Mouse (Mus musculus): ENCODE measurements around the gene Ndufb3.
A peak's percentile ranks its signal among the peaks of the same experiment; 100 is the strongest.
"Not testable (repeated sequence)": the region's sequence is repeated elsewhere in the genome, so short reads cannot be mapped to it uniquely, and the experiment has no call there.

The Ndufb3 gene

DNA sequence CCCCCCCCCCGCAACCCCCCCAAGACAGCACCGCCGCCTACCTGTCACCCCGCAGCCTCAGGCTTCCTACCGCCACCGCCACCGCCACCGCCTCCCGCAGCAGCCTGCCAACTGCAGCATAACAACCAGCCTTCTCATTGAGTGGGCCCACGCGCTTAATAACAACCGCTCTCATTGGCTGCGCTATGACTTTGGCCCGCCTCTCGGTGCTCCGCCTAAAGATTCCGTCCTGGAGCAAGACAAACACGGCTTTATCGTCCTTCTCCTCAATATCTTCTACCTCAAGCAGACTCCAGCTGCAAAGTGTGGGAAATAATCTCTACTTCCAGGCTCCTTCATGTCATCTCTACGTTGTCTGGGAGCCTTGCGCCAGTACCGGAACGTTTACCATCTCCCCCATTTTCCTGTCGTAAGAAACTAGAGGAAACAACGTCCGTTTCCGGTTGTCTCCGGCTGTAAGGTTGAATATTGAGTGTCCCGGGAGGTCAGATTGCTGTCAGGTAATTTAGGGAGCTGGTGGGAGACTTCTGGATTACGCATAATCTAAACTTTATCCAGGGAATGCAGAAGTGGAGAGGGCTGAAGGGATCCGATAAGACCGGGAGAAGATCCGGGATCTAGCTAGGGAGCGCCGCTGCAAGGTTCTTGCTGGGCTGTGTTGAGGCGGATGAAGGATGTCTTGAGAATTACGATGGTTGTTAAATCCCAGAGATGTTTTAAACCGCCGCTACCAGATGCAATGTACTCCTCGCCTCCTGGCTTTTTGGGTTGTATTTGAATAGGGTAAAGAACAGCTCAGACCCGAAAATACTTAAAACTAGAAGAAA, at the start of gene Ndufb3, which contains the start of gene Fam126b:
Gene Ndufb3 (plus strand): TSS at position 214 of the 827 bp plus-strand sequence.
Gene Fam126b (minus strand): TSS at position 153 of the 827 bp plus-strand sequence.
- DNase-seq (ENCODE audit: low spot score in 2 of 2): peak; percentile 86 to 93

DNA sequence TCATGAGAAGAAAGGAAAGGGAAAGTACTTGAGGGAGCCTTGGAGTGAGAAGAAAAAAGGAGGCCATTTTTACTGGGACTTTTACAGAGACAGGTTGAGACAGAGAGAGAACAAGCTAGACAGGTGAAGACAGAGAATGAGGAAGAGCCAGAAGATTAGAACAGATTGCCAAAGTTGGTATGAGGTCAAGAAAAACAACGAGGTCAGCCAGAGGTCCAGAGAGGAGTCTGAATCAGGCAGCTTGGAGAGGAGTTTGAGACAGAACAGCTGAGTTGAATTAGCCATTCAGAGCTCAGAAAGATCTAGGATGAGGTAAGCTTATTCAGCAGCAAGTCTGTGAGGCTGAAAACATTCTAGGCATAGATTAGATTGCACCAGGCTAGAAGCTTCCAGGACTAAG, 44.8 kb upstream of the Ndufb3 start:
- no peak for DNase-seq (ENCODE audit: low spot score in 2 of 2)

DNA sequence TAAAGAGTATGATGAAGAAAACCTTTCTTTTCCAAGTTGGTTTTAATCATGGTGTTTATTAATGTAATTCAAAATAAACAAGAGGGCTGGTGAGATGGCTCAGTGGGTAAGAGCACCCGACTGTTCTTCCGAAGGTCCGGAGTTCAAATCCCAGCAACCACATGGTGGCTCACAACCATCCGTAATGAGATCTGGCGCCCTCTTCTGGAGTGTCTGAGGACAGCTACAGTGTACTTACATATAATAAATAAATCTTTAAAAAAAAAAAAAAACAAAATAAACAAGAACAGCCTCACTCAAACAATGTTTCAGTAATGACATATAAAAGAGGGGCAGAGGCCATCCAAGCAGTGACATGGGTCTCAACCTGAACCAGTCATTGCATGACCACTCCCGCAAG, 25.8 kb upstream of the Ndufb3 start:
- not testable (repeated sequence) for DNase-seq (ENCODE audit: low spot score in 2 of 2)

DNA sequence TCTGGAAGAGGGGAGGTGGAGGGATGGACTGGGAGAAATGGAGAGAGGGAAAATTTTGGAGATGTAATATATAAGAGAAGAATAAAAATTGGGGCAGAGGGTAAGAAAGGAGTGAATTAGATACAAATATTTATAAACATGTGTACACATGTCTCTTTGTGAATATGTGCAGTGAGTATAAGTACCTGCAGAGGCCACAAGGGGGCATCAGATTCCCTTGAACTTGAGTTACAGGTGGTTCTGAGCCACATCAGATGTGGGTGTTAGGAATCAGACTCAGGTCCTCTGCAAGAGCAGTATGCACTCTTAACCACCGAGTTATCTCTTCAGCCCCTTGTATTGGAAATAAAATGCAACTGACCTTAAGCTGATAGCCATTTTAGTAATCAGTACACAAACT, 23.7 kb upstream of the Ndufb3 start:
- DNase-seq (ENCODE audit: low spot score in 2 of 2): peak; percentile 51 to 74

DNA sequence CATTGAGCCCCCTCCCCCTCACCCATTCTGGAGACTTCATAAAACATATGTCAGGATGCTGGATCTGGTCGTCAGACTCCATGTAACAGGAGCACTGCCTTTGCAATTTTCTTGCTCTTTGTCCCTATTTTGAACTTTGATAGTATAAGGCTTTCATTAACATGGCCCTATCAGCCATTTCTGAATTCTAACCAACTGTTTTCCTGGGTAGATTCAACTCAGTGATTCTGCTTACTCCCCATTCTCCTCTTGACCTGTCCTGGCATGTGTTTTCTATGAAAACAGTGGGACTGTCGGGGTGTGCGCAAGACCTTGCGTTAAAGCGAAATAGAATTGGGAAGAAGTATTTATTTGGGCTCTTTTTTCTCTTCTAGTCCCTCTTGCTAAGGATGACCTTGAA, 21.2 kb upstream of the Ndufb3 start:
- DNase-seq (ENCODE audit: low spot score in 2 of 2): no peak

DNA sequence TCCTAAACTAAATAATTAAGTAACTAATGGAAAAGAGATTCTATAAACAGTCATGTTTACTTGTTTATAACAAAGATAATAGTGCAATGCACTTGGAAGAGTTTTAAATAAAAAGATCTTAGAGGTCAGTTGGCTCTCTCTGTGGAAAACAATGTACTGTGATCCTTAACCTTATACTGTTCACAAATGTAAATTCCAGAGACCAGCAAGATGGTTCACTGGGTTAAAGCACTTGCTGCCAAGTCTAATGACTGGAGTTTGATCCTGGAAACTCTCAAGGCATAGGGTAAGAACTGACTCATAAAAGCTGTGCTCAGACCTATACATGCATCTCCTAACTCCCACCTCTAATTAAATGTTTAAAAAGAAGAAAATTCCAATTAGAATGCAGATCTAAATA, 19.6 kb upstream of the Ndufb3 start:
- DNase-seq (ENCODE audit: low spot score in 2 of 2): no peak

DNA sequence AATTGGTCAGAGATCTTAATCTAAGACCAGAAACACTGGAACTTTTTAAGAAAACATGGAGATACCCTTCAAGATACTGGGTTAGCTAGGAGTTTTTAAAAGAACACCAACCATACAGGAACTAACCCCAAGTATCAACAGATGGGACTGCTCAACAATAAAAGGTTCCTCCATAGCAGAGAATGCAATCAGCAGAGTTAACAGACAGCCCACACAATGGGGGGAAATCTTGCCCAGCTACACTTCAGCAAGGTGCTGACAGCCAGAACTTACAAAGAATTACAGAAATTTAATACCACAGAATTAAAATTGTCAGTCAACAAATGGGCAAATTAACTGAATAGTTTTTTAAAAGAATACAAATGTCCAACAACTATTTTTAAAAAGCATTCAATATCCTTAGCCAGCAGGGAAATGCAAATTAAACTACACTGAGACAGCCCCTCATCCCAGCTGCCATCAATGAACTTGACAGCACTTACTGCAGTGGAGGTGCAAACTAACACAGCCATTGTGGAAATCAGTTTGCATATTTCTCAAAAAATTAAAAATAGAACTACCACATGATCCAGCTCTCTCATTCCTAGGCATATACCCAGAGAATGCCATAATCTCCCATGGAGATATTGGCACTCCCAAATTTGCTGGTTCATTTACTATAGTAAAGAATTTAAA, 17.6 kb upstream of the Ndufb3 start:
- no peak for DNase-seq (ENCODE audit: low spot score in 2 of 2)

DNA sequence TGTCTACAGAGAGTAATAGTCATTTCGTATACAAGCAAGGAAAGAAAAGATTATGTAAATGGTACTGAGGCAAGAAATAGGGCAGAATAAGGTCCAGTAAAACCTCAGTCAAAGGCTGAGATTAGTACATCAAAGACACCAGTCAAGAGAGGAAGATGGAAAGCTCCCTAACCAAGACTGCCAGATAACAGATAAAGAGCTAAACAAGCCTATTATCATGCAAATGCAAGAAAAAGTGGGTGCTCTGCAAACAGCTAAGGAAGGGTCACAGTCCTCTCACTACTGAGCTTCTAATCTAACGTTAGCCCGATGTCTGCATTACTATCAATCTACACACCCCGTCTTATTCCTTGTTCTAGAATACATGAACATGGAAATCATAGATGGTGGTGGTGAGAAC, 15.7 kb upstream of the Ndufb3 start:
- DNase-seq (ENCODE audit: low spot score in 2 of 2): no peak

DNA sequence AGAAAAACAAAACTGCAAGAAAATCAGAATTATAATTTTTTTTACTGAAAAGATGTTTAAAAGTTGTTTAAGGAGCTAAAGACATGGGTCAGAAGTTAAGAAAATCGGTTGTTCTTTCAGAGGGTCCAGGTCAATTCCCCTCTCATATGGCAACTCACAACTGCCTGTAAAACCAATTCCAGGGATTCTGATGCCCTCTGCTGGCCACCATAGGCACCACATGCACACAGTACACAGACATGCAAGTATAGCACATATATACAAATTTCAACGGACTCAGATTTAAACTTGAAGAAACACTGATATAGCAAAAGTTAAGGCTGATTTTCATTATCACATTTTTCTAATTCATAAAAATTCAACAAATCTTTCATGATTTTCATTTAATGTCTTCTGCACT, 7.0 kb upstream of the Ndufb3 start:
- peak; percentile 44 to 67 for DNase-seq (ENCODE audit: low spot score in 2 of 2)

DNA sequence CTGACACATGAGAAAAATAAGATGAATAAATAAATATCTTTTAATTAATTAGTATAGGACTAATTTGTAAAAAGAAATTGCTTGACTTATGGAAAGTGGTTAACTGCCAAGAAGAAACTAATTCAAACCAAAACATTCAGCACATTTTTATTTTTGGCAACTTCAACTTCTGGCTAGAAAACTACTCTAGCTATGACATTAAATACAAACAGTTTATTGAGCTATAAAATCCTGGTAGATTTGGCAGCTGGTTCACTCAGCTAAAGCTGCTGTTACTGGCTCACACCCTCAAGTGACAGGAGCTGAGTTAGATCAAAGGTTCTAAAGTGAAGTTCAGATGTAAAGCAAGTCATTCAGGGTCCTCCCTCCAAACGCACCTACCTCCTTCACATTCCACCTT, 3.6 kb upstream of the Ndufb3 start:
- DNase-seq (ENCODE audit: low spot score in 2 of 2): no peak

DNA sequence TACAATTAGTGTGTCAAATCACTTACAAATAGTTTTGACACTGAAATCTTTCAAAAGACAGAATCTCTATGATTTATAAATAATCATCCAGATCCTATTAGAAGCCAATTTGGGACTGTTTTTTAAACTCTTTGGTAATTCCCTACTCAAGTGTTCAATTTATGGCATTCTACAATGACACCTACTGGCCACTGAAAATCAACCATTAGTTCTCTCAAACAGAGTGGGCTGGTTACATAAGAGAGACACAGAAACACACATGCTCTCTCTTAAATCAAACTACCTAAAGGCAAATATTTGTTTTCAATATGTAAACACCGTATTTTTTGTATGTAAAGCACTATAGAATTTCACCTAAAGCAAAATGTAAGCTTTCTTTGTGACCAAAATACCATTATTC, 1.9 kb upstream of the Ndufb3 start:
- DNase-seq (ENCODE audit: low spot score in 2 of 2): no peak

DNA sequence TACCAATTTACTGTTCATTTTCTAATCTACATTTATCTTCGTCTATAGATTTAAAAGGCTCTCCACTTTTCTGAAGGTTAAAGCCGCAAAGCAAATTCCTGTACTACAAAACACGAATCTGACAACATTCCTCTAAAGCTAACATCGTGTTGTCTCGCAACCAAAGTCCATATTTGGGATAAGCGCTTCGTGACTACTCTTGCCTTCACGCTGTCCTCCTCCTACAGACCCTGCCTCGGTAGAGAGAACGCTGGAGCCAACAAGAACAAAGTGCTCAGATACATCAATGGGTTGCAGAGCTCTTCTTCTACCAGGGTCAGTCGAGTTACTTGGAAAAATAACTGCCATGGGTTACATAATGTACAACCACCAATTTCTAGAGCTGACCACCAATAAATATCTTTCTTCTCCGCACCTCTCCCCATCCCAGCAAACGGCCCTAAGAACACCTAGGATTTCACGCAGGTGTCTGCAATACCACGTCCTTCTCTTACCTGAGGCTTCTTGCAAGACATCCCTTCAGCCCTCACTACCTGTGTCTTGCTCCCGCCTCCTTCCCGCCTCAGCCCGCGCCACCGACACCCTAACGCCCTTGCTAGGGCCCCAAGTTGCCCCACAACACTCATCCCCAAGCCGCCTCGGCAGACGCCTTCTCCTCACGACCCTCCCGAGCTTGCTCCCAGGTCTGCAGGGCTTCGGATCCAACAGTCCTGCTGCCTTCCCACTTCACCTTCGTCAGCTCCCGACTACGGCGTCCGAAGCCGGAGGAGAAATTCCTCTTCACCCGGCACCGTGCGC, 612 bp upstream of the Ndufb3 start:
- DNase-seq (ENCODE audit: low spot score in 2 of 2): peak in 1 of 2 experiments; percentile 74

DNA sequence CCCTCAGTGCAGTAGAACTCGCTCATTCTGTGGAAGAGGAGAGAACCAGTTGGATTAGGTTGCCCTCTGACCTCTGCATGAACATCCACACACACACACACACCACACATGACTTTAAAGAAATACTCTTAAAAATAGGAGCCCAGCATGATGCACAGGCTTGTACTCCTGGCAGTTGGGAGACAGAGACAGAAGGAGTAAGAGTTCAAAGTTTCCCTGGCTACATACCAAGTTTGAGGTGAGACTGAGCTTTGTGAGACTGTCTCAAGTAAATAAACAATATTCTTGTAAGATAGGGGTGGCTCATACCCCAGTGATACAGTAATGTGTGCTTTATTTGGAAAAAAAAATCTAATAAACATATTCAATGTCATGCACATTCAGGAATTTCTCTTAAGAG, 1.3 kb downstream of the Ndufb3 start:
- no peak for DNase-seq (ENCODE audit: low spot score in 2 of 2)

DNA sequence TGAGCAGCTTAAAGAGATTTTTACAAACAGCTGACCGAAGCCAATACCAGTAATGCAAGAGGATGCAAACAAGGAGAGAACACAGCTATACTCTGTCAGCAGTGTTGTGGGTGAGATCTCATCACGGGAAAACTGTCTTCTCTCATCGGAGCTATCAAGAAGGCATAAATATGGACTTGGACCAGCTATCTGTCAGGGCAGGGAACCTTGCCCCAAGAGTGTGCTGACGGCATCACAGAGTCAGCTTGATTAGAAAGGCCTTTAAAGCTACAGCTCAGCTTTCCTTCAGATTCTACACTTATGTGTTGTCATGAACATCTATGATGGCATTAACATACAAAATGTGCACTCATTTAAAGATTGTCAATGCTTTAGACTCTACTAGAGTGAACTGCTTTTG, 16.5 kb downstream of the Ndufb3 start:
- no peak for DNase-seq (ENCODE audit: low spot score in 2 of 2)

DNA sequence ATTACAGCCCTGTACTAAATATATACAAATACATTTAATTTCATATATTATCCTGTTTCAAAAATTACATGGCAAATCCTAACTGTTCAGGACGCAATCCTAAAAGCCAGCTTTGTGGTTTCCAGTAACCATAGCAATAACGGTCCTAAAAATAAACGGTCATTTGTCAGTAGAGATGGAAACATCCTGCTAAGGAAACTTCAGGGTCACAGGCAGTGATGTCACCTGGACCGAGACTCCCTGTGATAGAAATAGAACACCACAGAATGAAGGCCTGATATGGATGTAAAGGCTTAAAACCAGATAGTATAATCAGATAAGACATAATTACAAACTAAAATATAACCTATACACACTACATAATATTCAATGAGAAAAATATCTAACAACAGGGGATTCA, 17.6 kb downstream of the Ndufb3 start:
- DNase-seq (ENCODE audit: low spot score in 2 of 2): no peak

DNA sequence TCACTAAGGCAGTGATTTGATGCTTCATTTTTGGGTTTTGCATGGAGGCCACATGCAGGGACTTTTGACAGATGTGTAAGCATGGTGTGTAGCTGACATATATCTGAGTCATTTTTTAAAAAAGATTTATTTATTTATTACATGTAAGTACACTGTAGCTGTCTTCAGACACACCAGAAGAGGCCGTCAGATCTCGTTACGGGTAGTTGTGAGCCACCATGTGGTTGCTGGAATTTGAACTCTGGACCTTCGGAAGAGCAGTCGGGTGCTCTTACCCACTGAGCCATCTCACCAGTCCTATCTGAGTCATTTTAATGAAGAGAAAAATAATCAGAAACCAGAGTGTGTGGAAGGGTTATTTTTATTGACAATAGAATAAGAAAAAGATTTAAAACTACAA, 23.4 kb downstream of the Ndufb3 start:
- not testable (repeated sequence) for DNase-seq (ENCODE audit: low spot score in 2 of 2)

DNA sequence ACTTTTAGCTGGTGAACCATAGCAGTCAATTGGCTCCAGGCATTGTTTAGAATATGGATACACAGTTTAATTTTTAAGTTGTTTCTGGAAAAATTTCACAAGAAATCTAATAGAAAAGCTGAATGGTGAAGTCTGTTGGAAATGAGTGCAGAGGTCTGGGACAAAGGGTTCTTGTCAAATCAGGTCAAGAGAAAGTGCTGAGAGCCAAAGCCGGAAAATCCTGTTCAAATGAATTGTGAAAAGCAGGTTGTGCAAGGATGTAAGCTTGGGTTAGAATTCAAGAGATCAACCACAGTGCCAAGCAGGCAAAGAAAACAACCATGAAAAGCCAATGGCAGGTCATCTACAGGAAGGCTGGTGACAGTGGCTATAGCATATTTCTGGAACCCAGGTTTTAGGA, 24.0 kb downstream of the Ndufb3 start:
- DNase-seq (ENCODE audit: low spot score in 2 of 2): no peak

DNA sequence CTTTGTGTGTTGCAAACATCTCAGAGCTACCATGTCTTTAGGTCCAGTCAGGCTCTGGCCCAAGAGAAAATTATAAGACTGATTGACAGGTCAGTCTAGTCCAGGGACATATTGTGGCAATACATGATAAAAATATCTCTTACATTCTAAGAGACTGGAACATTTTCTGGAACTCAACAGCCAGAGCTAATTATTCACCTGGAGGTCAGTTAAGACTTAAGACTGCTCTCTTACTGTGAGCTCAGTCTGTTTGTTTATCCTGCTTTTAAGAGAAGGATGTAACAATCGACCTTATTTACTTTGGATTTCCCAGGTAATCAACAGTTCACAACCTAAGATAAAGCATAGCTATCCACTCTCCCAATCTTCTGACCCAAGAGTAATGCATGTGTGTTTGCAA, 24.4 kb downstream of the Ndufb3 start:
- DNase-seq (ENCODE audit: low spot score in 2 of 2): no peak

DNA sequence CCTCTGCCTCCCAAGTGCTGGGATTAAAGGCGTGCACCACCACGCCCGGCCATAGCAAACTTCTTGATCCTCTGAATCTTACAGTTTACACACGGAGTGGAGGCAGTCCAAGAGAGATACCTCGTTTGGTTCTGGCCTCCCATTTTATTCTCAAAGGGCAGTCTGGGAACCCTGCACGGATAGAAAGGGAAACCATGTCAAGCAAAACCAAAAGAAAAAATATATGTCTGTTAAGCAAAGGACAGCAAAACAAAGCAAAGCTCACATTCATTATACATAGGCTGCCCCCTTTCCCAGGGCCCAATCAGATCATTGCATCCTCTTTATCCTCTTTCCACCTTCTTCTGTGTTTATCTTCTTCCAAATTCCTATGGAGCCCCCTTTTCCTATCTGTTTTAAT, 27.6 kb downstream of the Ndufb3 start:
- peak; percentile 40 to 77 for DNase-seq (ENCODE audit: low spot score in 2 of 2)

DNA sequence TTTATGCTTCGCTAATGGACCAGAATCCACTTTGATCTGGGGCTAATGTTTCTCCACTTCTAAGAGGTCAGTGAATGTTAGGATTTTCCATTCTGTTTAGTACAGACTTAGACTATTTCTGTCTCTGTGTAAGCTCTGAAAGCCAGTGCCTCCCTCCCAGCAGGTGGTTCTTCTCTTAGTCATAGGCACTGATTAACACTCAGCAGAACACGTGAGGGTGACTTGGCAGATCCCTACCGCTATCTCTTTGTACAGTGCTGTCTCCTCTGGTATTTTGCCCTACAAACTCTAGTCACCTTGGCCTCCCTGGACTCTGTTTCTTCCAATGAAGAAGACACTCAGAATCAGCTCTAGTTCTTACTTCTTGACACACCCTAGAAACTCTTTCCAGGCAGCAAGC, 28.2 kb downstream of the Ndufb3 start:
- no peak for DNase-seq (ENCODE audit: low spot score in 2 of 2)

DNA sequence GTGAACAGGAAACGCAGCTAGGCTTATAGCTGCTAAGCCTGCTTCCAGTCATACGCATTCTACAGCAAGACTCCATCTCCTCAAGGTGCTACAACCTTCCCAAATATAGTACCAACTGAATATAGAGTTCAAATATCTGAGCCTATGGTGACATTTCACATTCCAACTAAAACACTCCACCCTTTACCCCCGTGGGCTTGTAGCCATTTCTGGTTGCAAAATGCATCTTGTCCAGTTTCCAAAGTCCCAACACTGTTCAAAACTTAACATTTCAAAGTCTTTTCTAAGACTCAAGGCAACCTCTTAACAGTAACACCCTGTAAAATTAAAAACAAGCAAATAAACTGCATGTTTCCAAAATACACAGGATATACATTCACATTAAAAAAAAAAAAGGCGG, 29.0 kb downstream of the Ndufb3 start:
- no peak for DNase-seq (ENCODE audit: low spot score in 2 of 2)

DNA sequence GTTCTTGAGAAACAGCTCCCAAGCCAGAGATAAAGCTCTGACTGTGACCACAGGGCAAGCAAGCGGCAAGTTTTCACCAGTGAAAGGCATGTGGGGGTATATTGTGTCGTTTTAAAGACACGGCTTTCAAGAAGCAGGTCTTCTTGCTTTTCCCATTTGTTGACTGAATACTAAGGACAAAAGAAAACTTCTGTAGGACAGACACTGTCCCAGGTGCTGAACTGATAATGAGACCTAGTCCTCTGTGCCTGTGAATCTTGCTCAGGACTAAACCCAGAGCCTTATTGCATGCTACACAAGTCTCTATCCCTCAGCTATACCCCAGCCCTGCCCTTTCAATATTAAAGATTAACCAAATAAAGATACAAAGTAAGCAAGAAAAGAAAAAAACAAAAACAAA, 30.0 kb downstream of the Ndufb3 start:
- DNase-seq (ENCODE audit: low spot score in 2 of 2): no peak

DNA sequence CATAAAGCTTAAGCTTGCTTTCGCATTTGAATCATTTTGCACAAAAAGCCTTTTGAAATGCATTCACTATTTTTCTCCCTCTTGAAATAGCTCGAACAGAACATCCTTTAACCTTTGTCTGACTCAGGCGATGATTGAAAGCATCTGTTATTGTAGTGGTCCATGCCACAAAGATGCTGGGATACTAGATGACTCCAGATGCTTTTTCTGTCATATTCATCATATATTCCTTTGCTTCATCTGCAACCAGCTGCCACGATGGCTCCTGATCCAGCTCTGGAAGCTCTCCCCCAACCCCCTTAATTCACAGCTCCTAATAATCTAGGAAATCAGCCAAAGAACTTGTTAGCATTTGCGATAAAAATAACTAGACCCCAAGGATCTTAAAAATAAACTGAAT, 30.9 kb downstream of the Ndufb3 start:
- DNase-seq (ENCODE audit: low spot score in 2 of 2): no peak
